In genomic region chr5:114213183-114213582, GRCm38 (mm10) we compare ENCODE assay signal across 14 mouse cellular contexts.
A peak's percentile ranks its signal among the peaks of the same experiment; 100 is the strongest.
DNase-seq lines count a peak whose midpoint lies in the region; ATAC-seq and TF ChIP-seq lines count a peak whose summit lies in the region.
"Had no signal": no experiment of that assay in that cellular context is flagged by ENCODE, and none has a peak within 500 bp of the region (broad histone marks: within the 10 kb centered on the region; RNA-seq: fewer than 3 reads in every experiment).

No protein-coding gene starts in this region.

- H3K27ac ChIP-seq in midbrain, postnatal 0 days (ENCODE audit: low read depth, low read length), result no peak overlapping the region
- H3K27ac ChIP-seq: forebrain, embryonic 10.5 days; left cerebral cortex, adult 2 months had no signal

- no peak for TF ChIP-seq CTCF in midbrain, postnatal 0 days (IDR thresholded peaks at IDR 0.05)

- H3K27me3 ChIP-seq in midbrain, postnatal 0 days (ENCODE audit: insufficient read depth, low read length), result no peaks in the 10 kb centered on the region

- no peak overlapping the region for H3K4me2 ChIP-seq in midbrain, postnatal 0 days (ENCODE audit: low read depth, low read length, poor library complexity, severe bottlenecking)

- DNase-seq in adrenal gland, postnatal 14 days, result peak; percentile 47
- no peak for DNase-seq in adrenal gland, postnatal 4 days (ENCODE audit: low spot score in 2 of 2)
- peak; percentile 69 for DNase-seq in naive thymus-derived CD4-positive, alpha-beta T cell, adult 2 months (ENCODE audit: low read depth)
- peak; percentile 62 for DNase-seq in thymus, postnatal 25 days
- DNase-seq in ovary, adult 18-20 months (ENCODE audit: low spot score), result no peak
- no peak for DNase-seq in urinary bladder, postnatal 36 days (ENCODE audit: low spot score in 2 of 2)
- DNase-seq in midbrain, postnatal 0 days (ENCODE audit: low spot score), result no peak
- DNase-seq: cerebellum, postnatal 36 days; gastrocnemius, postnatal 36 days; heart, postnatal 14 days had no signal

- H3K9me3 ChIP-seq in midbrain, postnatal 0 days (ENCODE audit: low read length), result no peaks in the 10 kb centered on the region
- H3K9me3 ChIP-seq: forebrain, embryonic 10.5 days had no signal

- H3K9ac ChIP-seq in midbrain, postnatal 0 days (replicated peaks; ENCODE audit: low read length, poor library complexity, severe bottlenecking), result no peak overlapping the region

- H3K4me3 ChIP-seq in midbrain, postnatal 0 days (ENCODE audit: low read depth, low read length), result no peak overlapping the region
- H3K4me3 ChIP-seq: forebrain, embryonic 10.5 days; left cerebral cortex, adult 2 months; myocyte had no signal

- no peaks in the 10 kb centered on the region for H3K36me3 ChIP-seq in midbrain, postnatal 0 days (ENCODE audit: insufficient read depth, low read length)
- H3K36me3 ChIP-seq: forebrain, embryonic 10.5 days had no signal

- ATAC-seq in erythroid progenitor cell, adult 5-6 weeks (replicated peaks; ENCODE audit: low FRiP score, poor library complexity, severe bottlenecking), result peak; percentile 43
- ATAC-seq in midbrain, postnatal 0 days (ENCODE audit: low FRiP score), result no peak

- WGBS in midbrain, postnatal 0 days, result 75% methylated on average over 10 of the region's 10 CpGs

- H3K4me1 ChIP-seq in midbrain, postnatal 0 days (ENCODE audit: insufficient read depth, low read length), result no peaks in the 10 kb centered on the region
- H3K4me1 ChIP-seq: forebrain, embryonic 10.5 days had no signal

Comparison
In these comparisons a context has a peak if more than half of its experiments do, and no peak if none do; other contexts are left out.
1. DNase-seq: peak in adrenal gland, postnatal 14 days (single experiment), naive thymus-derived CD4-positive, alpha-beta T cell, adult 2 months (single experiment) and thymus, postnatal 25 days (single experiment); none in adrenal gland, postnatal 4 days (0 of 2), ovary, adult 18-20 months (single experiment), urinary bladder, postnatal 36 days (0 of 2) and midbrain, postnatal 0 days (single experiment).